ENCODE assay signal across 13 mouse cellular contexts in the genomic region with DNA sequence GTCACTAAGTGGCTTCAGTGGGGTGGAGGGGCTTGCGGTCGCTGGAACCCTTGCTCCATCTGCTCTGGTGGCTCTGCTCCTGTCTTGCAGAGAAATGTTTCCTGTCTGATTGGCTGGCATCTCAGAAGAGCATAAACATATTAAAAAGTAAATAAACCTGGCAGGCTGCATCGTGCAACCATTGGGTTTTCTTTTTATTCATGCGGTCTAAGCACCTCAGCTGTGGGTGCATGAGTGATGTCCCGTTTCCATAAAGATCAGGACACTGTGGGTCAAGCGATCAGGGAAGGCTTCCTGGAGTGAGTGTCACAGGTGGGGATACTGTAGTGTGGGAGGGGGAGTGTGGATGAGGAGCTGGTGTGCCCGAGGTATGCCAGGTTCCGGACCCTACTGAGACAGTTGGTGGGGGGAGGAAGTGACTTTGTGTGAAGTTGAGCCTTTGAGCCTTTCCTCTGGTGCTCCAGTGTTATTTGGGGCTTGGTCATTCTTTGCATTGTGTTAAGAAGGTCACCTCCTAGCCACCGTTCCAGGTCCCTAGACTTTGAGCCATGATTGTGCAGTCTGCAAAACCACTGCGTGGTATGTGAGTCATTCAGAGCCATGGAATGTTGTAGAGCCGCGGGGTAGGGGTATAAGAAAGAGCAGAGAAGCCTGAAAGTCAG. TPM values are rescaled to one million over a fixed set of nuclear protein-coding genes. Genes with fewer than 3 reads are reported as not detected.
DNase-seq lines count a peak whose midpoint lies in the region; ATAC-seq and TF ChIP-seq lines count a peak whose summit lies in the region.
"Had no signal": no experiment of that assay in that cellular context is flagged by ENCODE, and none has a peak within 500 bp of the region (broad histone marks: within the 10 kb centered on the region; RNA-seq: fewer than 3 reads in every experiment).

No protein-coding gene starts in this region.

- H3K27me3 ChIP-seq in G1E (ENCODE audit: insufficient read depth, low read length) = no peaks in the 10 kb centered on the region
- H3K27me3 ChIP-seq in intestine, embryonic 16.5 days (replicated peaks; ENCODE audit: control insufficient read depth, insufficient read depth, low read length) = no peaks in the 10 kb centered on the region
- H3K27me3 ChIP-seq: kidney, embryonic 15.5 days had no signal

- no peaks in the 10 kb centered on the region; the same call in 1 of the 2 replicates for H3K4me1 ChIP-seq in lung, adult 2 months (ENCODE audit: control insufficient read depth, insufficient read depth, low read length)
- H3K4me1 ChIP-seq in G1E (ENCODE audit: insufficient read depth, low read depth, low read length) = peaks cover 86% of the 10 kb centered on the region
- no peaks in the 10 kb centered on the region for H3K4me1 ChIP-seq in intestine, embryonic 16.5 days (ENCODE audit: control insufficient read depth, insufficient read depth, low read length)

- no peak for TF ChIP-seq POLR2A in lung, adult 2 months (IDR thresholded peaks at IDR 0.05; ENCODE audit: borderline replicate concordance, extremely low read depth, low read depth, low read length)

- H3K9me3 ChIP-seq in G1E (replicated peaks) = no peaks in the 10 kb centered on the region
- H3K9me3 ChIP-seq in intestine, embryonic 16.5 days (ENCODE audit: control insufficient read depth, low read length) = no peaks in the 10 kb centered on the region
- H3K9me3 ChIP-seq: kidney, embryonic 15.5 days had no signal

- DNase-seq in lung, adult 2 months = no peak
- no peak for DNase-seq in lung, postnatal 4 days
- no peak for DNase-seq in G1E (ENCODE audit: low spot score)
- peak; percentile 58 for DNase-seq in thymus, postnatal 14 days
- DNase-seq in cerebellum, postnatal 36 days = no peak
- no peak for DNase-seq in lung, postnatal 10 days
- DNase-seq: heart, postnatal 36 days; layer of hippocampus, postnatal 36 days; lung, adult 18-20 months had no signal

- WGBS in lung, adult 2 months = 38% methylated on average over 12 of the region's 12 CpGs
- WGBS in intestine, embryonic 16.5 days = 60% methylated on average over 12 of the region's 12 CpGs

- peak overlapping the region; percentile 59 for H3K4me3 ChIP-seq in lung, adult 2 months (replicated peaks; ENCODE audit: extremely low read depth, low read depth, low read length)
- H3K4me3 ChIP-seq in G1E (ENCODE audit: low read depth, low read length) = peak overlapping the region; percentile 74
- peak overlapping the region; percentile 10; the same call in 1 of the 2 replicates for H3K4me3 ChIP-seq in intestine, embryonic 16.5 days (ENCODE audit: low read length)
- H3K4me3 ChIP-seq: erythroblast, embryonic 14.5 days; kidney, embryonic 15.5 days had no signal

- H3K27ac ChIP-seq in intestine, embryonic 16.5 days (ENCODE audit: low read length) = no peak overlapping the region
- H3K27ac ChIP-seq: kidney, embryonic 15.5 days had no signal

- no peak overlapping the region for H3K4me2 ChIP-seq in intestine, embryonic 16.5 days (ENCODE audit: low read depth, low read length)
- H3K4me2 ChIP-seq: kidney, embryonic 15.5 days had no signal

- H3K36me3 ChIP-seq in G1E (replicated peaks) = peaks cover 56% of the 10 kb centered on the region
- no peaks in the 10 kb centered on the region for H3K36me3 ChIP-seq in intestine, embryonic 16.5 days (ENCODE audit: control insufficient read depth, insufficient read depth, low read length)
- H3K36me3 ChIP-seq: kidney, embryonic 15.5 days had no signal

- ATAC-seq in G1E (ENCODE audit: extremely low read depth, insufficient number of reproducible peaks, low FRiP score, poor library complexity, severe bottlenecking) = no peak
- no peak for ATAC-seq in intestine, embryonic 16.5 days

- no peak for TF ChIP-seq CTCF in lung, adult 2 months (IDR thresholded peaks at IDR 0.05; ENCODE audit: insufficient read depth, low read length)
- TF ChIP-seq CTCF in G1E (IDR thresholded peaks at IDR 0.05; ENCODE audit: low read depth, low read length) = no peak

- H3K9ac ChIP-seq in intestine, embryonic 16.5 days (ENCODE audit: low read depth, low read length) = 0 out of 2 replicates have a peak overlapping the region, but pooled peaks have one; percentile 23
- H3K9ac ChIP-seq: kidney, embryonic 15.5 days had no signal

RNA-seq across cellular contexts. Expression of a gene that starts 2.2 kb away (rescaled TPM):
- 258 and 317 TPM in 2 replicates for polyA plus RNA-seq in lung, adult 2 months (2012; rRNA removed)
- 717 and 822 TPM in 2 replicates for total RNA-seq in G1E (2014; fragmentation: Nextera tagmentation)
- total RNA-seq in G1E (2017) = 184 and 222 TPM in 2 replicates
- polyA plus RNA-seq in G1E (2012) = 540 and 565 TPM in 2 replicates
- 33.1 and 38.7 TPM in 2 replicates for polyA plus RNA-seq in intestine, embryonic 16.5 days (2015; fragmentation: Nextera tagmentation; extraction: Ambion mirVana)

RNA-seq across cellular contexts. Expression of a gene that starts 29.0 kb away (rescaled TPM):
- polyA plus RNA-seq in lung, adult 2 months (2012; rRNA removed) = 0.14 TPM in 1 of 2 replicates, not detected in the other
- total RNA-seq in G1E (2014; fragmentation: Nextera tagmentation) (0.98 TPM in 1 of 2 replicates, not detected in the other), G1E (2017) (0.60 and 1.1 TPM in 2 replicates)
- polyA plus RNA-seq in G1E (2012) = 0.30 and 0.79 TPM in 2 replicates
- not detected in 2 replicates for polyA plus RNA-seq in intestine, embryonic 16.5 days (2015; fragmentation: Nextera tagmentation; extraction: Ambion mirVana)
- total RNA-seq: common myeloid progenitor, adult 5-6 weeks; heart, postnatal 36 days had no signal
- polyA plus RNA-seq: erythroblast, embryonic 14.5 days had no signal

Comparison
In these comparisons a context has a peak if more than half of its experiments do, and no peak if none do; other contexts are left out.
1. H3K4me3 ChIP-seq: peak in every context shown above with its lines; median percentile 74 in G1E; 59 in lung, adult 2 months; 10 in intestine, embryonic 16.5 days.